Mouse (Mus musculus): ENCODE measurements around the gene Tnik.

GRCm38 (mm10) chr3:28555795-28556570 lies 293.0 kb downstream of the Tnik start:
- TF ChIP-seq CTCF (IDR thresholded peaks at IDR 0.05; ENCODE audit: control insufficient read depth, insufficient read depth, insufficient read length) (no peak), CEBPB (IDR thresholded peaks at IDR 0.05; ENCODE audit: low read depth) (no peak), USF1 (IDR thresholded peaks at IDR 0.05; ENCODE audit: low read depth) (no peak), MAX (IDR thresholded peaks at IDR 0.05) (no peak), FOSL1 (IDR thresholded peaks at IDR 0.05; ENCODE audit: insufficient read depth, low read length, poor library complexity, severe bottlenecking) (no peak), MYOG (IDR thresholded peaks at IDR 0.05; ENCODE audit: control insufficient read depth, extremely low read depth, insufficient read length) (no peak)

All from C2C12 (cell line).